9 mouse cellular contexts compared by ENCODE assay signal in the genomic region with DNA sequence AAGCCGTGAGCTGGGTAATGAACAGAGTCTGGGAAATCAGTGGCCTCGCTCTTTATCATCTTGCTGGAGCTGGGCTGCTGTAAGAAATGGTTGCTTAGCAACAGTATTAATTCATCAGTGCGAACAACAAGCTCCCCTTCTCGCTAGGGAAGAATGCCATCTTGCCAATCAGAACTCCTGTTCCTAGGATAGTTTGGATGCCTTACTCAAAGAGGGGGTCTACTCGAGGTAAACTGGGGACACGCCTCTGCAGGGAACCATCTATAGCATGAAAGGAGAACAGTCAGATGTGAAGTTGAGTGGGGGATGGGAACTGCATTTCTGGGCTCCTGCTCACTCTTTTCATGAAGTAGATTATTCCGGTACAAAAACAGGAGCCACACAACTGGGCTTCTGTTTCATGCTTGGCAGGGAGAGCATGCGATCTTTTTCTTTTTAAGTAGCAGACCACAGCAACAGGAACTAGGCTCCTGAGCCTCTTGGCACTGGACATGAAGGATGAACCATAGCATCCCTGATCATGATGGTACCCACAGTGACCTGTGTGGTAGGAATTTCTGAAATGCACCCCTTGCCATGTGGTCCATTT. TPM values are rescaled to one million over a fixed set of nuclear protein-coding genes. Genes with fewer than 3 reads are reported as not detected.
DNase-seq lines count a peak whose midpoint lies in the region; ATAC-seq lines count a peak whose summit lies in the region.
"Had no signal": no experiment of that assay in that cellular context is flagged by ENCODE, and none has a peak within 500 bp of the region (broad histone marks: within the 10 kb centered on the region; RNA-seq: fewer than 3 reads in every experiment).

No protein-coding gene starts in this region.

- peak; percentile 24; the same call in 1 of the 2 replicates for ATAC-seq in kidney, embryonic 14.5 days (ENCODE audit: low FRiP score, low TSS enrichment)

- no peak overlapping the region for H3K27ac ChIP-seq in kidney, embryonic 14.5 days (ENCODE audit: low read depth, low read length)
- peak overlapping the region; percentile 30 for H3K27ac ChIP-seq in limb, embryonic 10.5 days

- no peak overlapping the region for H3K4me3 ChIP-seq in kidney, embryonic 14.5 days (ENCODE audit: low read length)
- H3K4me3 ChIP-seq in limb, embryonic 10.5 days = no peak overlapping the region

- H3K9ac ChIP-seq in kidney, embryonic 14.5 days (ENCODE audit: low read depth, low read length) = no peak overlapping the region

- DNase-seq in kidney, adult 8-10 months = no peak
- peak; percentile 30 for DNase-seq in forelimb bud, embryonic 11.5 days (ENCODE audit: low read depth, low spot score)
- DNase-seq in limb, embryonic 10.5 days (ENCODE audit: low spot score) = no peak
- peak; percentile 36 for DNase-seq in right cerebral cortex, postnatal 14 days
- DNase-seq in cerebellum, postnatal 25 days = no peak
- no peak for DNase-seq in adrenal gland, adult 2 months
- DNase-seq in thymus, adult 18-20 months = no peak

- no peaks in the 10 kb centered on the region for H3K27me3 ChIP-seq in kidney, embryonic 14.5 days (ENCODE audit: control insufficient read depth, insufficient read depth, low read length)
- H3K27me3 ChIP-seq in limb, embryonic 10.5 days (ENCODE audit: low read depth, poor library complexity, severe bottlenecking) = no peaks in the 10 kb centered on the region

- no peaks in the 10 kb centered on the region for H3K9me3 ChIP-seq in kidney, embryonic 14.5 days (ENCODE audit: control insufficient read depth, low read length)
- no peaks in the 10 kb centered on the region for H3K9me3 ChIP-seq in limb, embryonic 10.5 days (replicated peaks)

- H3K4me1 ChIP-seq in kidney, embryonic 14.5 days (ENCODE audit: control insufficient read depth, insufficient read depth, low read length) = no peaks in the 10 kb centered on the region
- peaks cover 11% of the 10 kb centered on the region for H3K4me1 ChIP-seq in limb, embryonic 10.5 days

- 48% methylated on average over 8 of the region's 8 CpGs for WGBS in kidney, embryonic 14.5 days
- 63% methylated on average over 8 of the region's 8 CpGs for WGBS in limb, embryonic 10.5 days

- no peaks in the 10 kb centered on the region for H3K36me3 ChIP-seq in kidney, embryonic 14.5 days (ENCODE audit: control insufficient read depth, insufficient read depth, low read length)
- no peaks in the 10 kb centered on the region for H3K36me3 ChIP-seq in limb, embryonic 10.5 days

- no peak overlapping the region for H3K4me2 ChIP-seq in kidney, embryonic 14.5 days (replicated peaks; ENCODE audit: low read depth, low read length)

RNA-seq across cellular contexts. Expression of a gene that starts 22.9 kb away (rescaled TPM):
- polyA plus RNA-seq in kidney, embryonic 14.5 days (2014; fragmentation: Nextera tagmentation; extraction: Ambion mirVana) = 16.6 and 19.3 TPM in 2 replicates
- 5.0 and 5.3 TPM in 2 replicates for polyA plus RNA-seq in limb, embryonic 10.5 days (2016; fragmentation: Nextera tagmentation; extraction: Ambion mirVana)
- 10 to 100 TPM in 1 of 2 experiments, 1 to 10 TPM in 1; 8.0 to 22.4 TPM for total RNA-seq in adrenal gland, adult 2 months (2021)
- 12.7 and 19.4 TPM in 2 replicates for polyA plus RNA-seq in adrenal gland, adult 2 months (2012; rRNA removed)

RNA-seq across cellular contexts. Expression of a gene that starts 29.9 kb away (rescaled TPM):
- not detected in 2 replicates for polyA plus RNA-seq in kidney, embryonic 14.5 days (2014; fragmentation: Nextera tagmentation; extraction: Ambion mirVana)
- polyA plus RNA-seq in limb, embryonic 10.5 days (2016; fragmentation: Nextera tagmentation; extraction: Ambion mirVana) = not detected in 2 replicates
- total RNA-seq in adrenal gland, adult 2 months (2021) = not detected
- not detected in 2 replicates for polyA plus RNA-seq in adrenal gland, adult 2 months (2012; rRNA removed)
- polyA plus RNA-seq: lung, embryonic 16.5 days had no signal

Comparison
In these comparisons a context has a peak if more than half of its experiments do, and no peak if none do; other contexts are left out.
1. DNase-seq: peak in forelimb bud, embryonic 11.5 days (single experiment) and right cerebral cortex, postnatal 14 days (single experiment); none in kidney, adult 8-10 months (0 of 2), limb, embryonic 10.5 days (single experiment), cerebellum, postnatal 25 days (0 of 2), adrenal gland, adult 2 months (single experiment) and thymus, adult 18-20 months (0 of 2).